ENCODE assay signal across 8 mouse cellular contexts in genomic region chr15:17098927-17099326, GRCm38 (mm10).
DNase-seq lines count a peak whose midpoint lies in the region; ATAC-seq and TF ChIP-seq lines count a peak whose summit lies in the region.

No protein-coding gene starts in this region.

- in situ Hi-C loops in CH12.LX (cut with MboI; ENCODE audit: low pct_ligation_motif_present, low pct_unique_long_range_greater_than_20kb, low sequenced_read_pairs): no loop called here

- no peak overlapping the region for H3K27ac ChIP-seq in heart, embryonic 11.5 days (ENCODE audit: low read depth, low read length)
- no peak overlapping the region for H3K27ac ChIP-seq in CH12.LX (ENCODE audit: insufficient read depth, low read depth)
- H3K27ac ChIP-seq in hindbrain, embryonic 12.5 days: no peak overlapping the region

- DNase-seq in heart, adult 18-20 months: peak; percentile 2 to 12
- no peak for DNase-seq in CH12.LX (ENCODE audit: extremely low read depth)
- peak; percentile 87 to 92 for DNase-seq in cerebellum, postnatal 14 days
- peak; percentile 13 to 32 for DNase-seq in left cerebral cortex, adult 8-10 months (ENCODE audit: low spot score in 2 of 2)
- peak; percentile 76 to 85 for DNase-seq in right cerebral cortex, postnatal 10 days (ENCODE audit: low spot score in 2 of 2)
- DNase-seq in gastrocnemius, postnatal 25 days: no peak

- 5% methylated on average over 4 of the region's 4 CpGs for WGBS in heart, embryonic 11.5 days (ENCODE audit: insufficient replicate concordance)
- 3% methylated on average over 4 of the region's 4 CpGs for WGBS in hindbrain, embryonic 12.5 days

- no peak for TF ChIP-seq EP300 in CH12.LX (IDR thresholded peaks at IDR 0.05; ENCODE audit: low read length)

- H3K36me3 ChIP-seq in heart, embryonic 11.5 days (ENCODE audit: control insufficient read depth, insufficient read depth, low read length): no peaks in the 10 kb centered on the region
- no peaks in the 10 kb centered on the region for H3K36me3 ChIP-seq in CH12.LX (replicated peaks in 1 of 2; ENCODE audit: control insufficient read depth in 1 of 2, insufficient read depth in 1 of 2, low read length in 1 of 2)
- H3K36me3 ChIP-seq in hindbrain, embryonic 12.5 days: no peaks in the 10 kb centered on the region; the same call in 1 of the 2 replicates

- dilution Hi-C loops in CH12.LX (cut with MboI; ENCODE audit: extremely low pct_ligation_motif_present, extremely low pct_unique_long_range_greater_than_20kb, low sequenced_read_pairs): no loop called here

- TF ChIP-seq RAD21 in CH12.LX (IDR thresholded peaks at IDR 0.05; ENCODE audit: low read depth, low read length): peak; percentile 11

- H3K4me3 ChIP-seq in heart, embryonic 11.5 days (ENCODE audit: low read depth, low read length): no peak overlapping the region
- no peak overlapping the region for H3K4me3 ChIP-seq in CH12.LX (replicated peaks in 1 of 3; ENCODE audit: low read depth in 2 of 3, low read length in 2 of 3, poor library complexity in 1 of 3)
- no peak overlapping the region for H3K4me3 ChIP-seq in hindbrain, embryonic 12.5 days

- H3K4me1 ChIP-seq in heart, embryonic 11.5 days (ENCODE audit: control insufficient read depth, insufficient read depth, low read length): no peaks in the 10 kb centered on the region
- H3K4me1 ChIP-seq in CH12.LX (ENCODE audit: control insufficient read depth in 1 of 2, insufficient read depth in 2 of 2): no peaks in the 10 kb centered on the region
- H3K4me1 ChIP-seq in hindbrain, embryonic 12.5 days: no peaks in the 10 kb centered on the region

- no peak overlapping the region for H3K4me2 ChIP-seq in heart, embryonic 11.5 days
- no peak overlapping the region for H3K4me2 ChIP-seq in CH12.LX (ENCODE audit: insufficient read depth, low read depth, poor library complexity, severe bottlenecking)
- H3K4me2 ChIP-seq in hindbrain, embryonic 12.5 days (replicated peaks): no peak overlapping the region

- no peaks in the 10 kb centered on the region for H3K27me3 ChIP-seq in heart, embryonic 11.5 days (ENCODE audit: control insufficient read depth, insufficient read depth, low read length)
- H3K27me3 ChIP-seq in CH12.LX (replicated peaks): no peaks in the 10 kb centered on the region
- H3K27me3 ChIP-seq in hindbrain, embryonic 12.5 days: no peaks in the 10 kb centered on the region

- no peaks in the 10 kb centered on the region; the same call in 1 of the 2 replicates for H3K9me3 ChIP-seq in heart, embryonic 11.5 days (replicated peaks; ENCODE audit: control insufficient read depth, low read length)
- peaks cover 29% of the 10 kb centered on the region for H3K9me3 ChIP-seq in CH12.LX (replicated peaks; ENCODE audit: low read length)
- H3K9me3 ChIP-seq in hindbrain, embryonic 12.5 days (replicated peaks): peaks cover 11% of the 10 kb centered on the region; the same call in 1 of the 2 replicates

- H3K79me2 ChIP-seq in CH12.LX (replicated peaks; ENCODE audit: control insufficient read depth, extremely low read depth, insufficient read depth, poor library complexity, severe bottlenecking): no peaks in the 10 kb centered on the region

- no peak for ATAC-seq in heart, embryonic 11.5 days (replicated peaks; ENCODE audit: insufficient number of reproducible peaks, low FRiP score, low TSS enrichment)
- peak; percentile 78 for ATAC-seq in hindbrain, embryonic 12.5 days (ENCODE audit: low FRiP score)

- no peak overlapping the region for H3K9ac ChIP-seq in heart, embryonic 11.5 days (ENCODE audit: low read depth, low read length)
- H3K9ac ChIP-seq in CH12.LX (ENCODE audit: insufficient read depth, low read depth): no peak overlapping the region
- H3K9ac ChIP-seq in hindbrain, embryonic 12.5 days: no peak overlapping the region

- TF ChIP-seq CTCF in CH12.LX (conservative IDR thresholded peaks at IDR 0.05 in 1 of 2, IDR thresholded peaks at IDR 0.05 in 1 of 2; ENCODE audit: low read depth in 2 of 2, low read length in 2 of 2): peak in 1 of 2 experiments; percentile 36; a peak in 2 of 4 replicates

- no peak for TF ChIP-seq POLR2A in CH12.LX (IDR thresholded peaks at IDR 0.05; ENCODE audit: low read depth, low read length)

TF ChIP-seq in CH12.LX, 34 proteins besides CTCF, POLR2A, EP300 and RAD21:
- TF ChIP-seq MEF2A (IDR thresholded peaks at IDR 0.05; ENCODE audit: borderline replicate concordance, low read depth, low read length): no peak
- no peak for TF ChIP-seq USF2 (conservative IDR thresholded peaks at IDR 0.05; ENCODE audit: low read depth, low read length)
- TF ChIP-seq MAZ (IDR thresholded peaks at IDR 0.05; ENCODE audit: low read depth, low read length): no peak

Comparison
In these comparisons a context has a peak if more than half of its experiments do, and no peak if none do; other contexts are left out.
1. DNase-seq: peak in heart, adult 18-20 months (2 of 2), cerebellum, postnatal 14 days (2 of 2), left cerebral cortex, adult 8-10 months (2 of 2) and right cerebral cortex, postnatal 10 days (2 of 2); none in CH12.LX (single experiment) and gastrocnemius, postnatal 25 days (single experiment).